Mouse (Mus musculus): ENCODE measurements around the gene Cdk17.

DNA sequence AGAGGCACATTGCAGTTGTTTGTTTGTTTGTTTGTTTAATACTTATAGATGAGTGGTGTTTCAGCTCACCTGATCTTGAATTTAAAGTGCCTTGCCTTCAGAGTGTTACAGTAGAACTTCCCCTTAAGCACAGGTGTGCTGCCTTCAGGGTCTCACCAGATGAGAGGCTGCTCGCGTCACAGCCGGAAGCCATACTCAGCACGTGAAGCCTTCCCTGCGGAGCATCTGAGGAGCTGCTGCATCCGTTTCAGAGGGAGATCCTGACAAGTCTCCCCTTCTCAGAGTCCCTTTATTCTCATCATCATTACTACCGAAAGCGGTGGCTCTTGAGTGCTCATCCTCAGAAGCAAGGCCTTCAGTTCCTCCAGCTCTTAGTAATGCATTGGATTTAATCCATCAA is 87.7 kb downstream of the Cdk17 start:
- TF ChIP-seq CTCF (IDR thresholded peaks at IDR 0.05; ENCODE audit: extremely low read depth, insufficient read length, insufficient replicate concordance, low read depth, low read length) = no peak
- TF ChIP-seq POLR2A (IDR thresholded peaks at IDR 0.05; ENCODE audit: low read depth, low read length) = no peak

Data from small intestine, adult 2 months (tissue).